In genomic region chr9:49488912-49489895, GRCm38 (mm10) we compare ENCODE assay signal across 8 mouse cellular contexts. TPM values are rescaled to one million over a fixed set of nuclear protein-coding genes. Genes with fewer than 3 reads are reported as not detected.
DNase-seq lines count a peak whose midpoint lies in the region; ATAC-seq lines count a peak whose summit lies in the region.

No protein-coding gene starts in this region.

- H3K4me1 ChIP-seq in intestine, embryonic 15.5 days (replicated peaks) = peaks cover 4% of the 10 kb centered on the region; the same call in 1 of the 2 replicates
- peaks cover 25% of the 10 kb centered on the region for H3K4me1 ChIP-seq in midbrain, embryonic 10.5 days

- no peak overlapping the region for H3K27ac ChIP-seq in intestine, embryonic 15.5 days
- H3K27ac ChIP-seq in midbrain, embryonic 10.5 days (replicated peaks) = no peak overlapping the region

- peak; percentile 82 to 95 for DNase-seq in adrenal gland, adult (ENCODE audit: inconsistent age in 2 of 2, low spot score in 1 of 2)
- peak; percentile 84 for DNase-seq in embryo, embryonic 11 days
- peak; percentile 71 to 79 for DNase-seq in gastrocnemius, postnatal 36 days
- DNase-seq in left cerebral cortex, postnatal 14 days (ENCODE audit: low spot score in 2 of 2) = peak; percentile 80 to 89
- peak; percentile 84 for DNase-seq in midbrain, embryonic 10.5 days (ENCODE audit: low spot score)
- peak; percentile 79 for DNase-seq in right cerebral cortex, postnatal 25 days
- DNase-seq in urinary bladder, postnatal 4 days (ENCODE audit: low spot score in 2 of 2) = peak; percentile 76 to 87

- no peaks in the 10 kb centered on the region for H3K27me3 ChIP-seq in intestine, embryonic 15.5 days (replicated peaks)
- peaks cover 21% of the 10 kb centered on the region for H3K27me3 ChIP-seq in midbrain, embryonic 10.5 days (ENCODE audit: low read depth, poor library complexity, severe bottlenecking)

- no peaks in the 10 kb centered on the region for H3K36me3 ChIP-seq in intestine, embryonic 15.5 days
- no peaks in the 10 kb centered on the region for H3K36me3 ChIP-seq in midbrain, embryonic 10.5 days

- peak; percentile 42; the same call in 1 of the 2 replicates for ATAC-seq in intestine, embryonic 15.5 days

- no peak overlapping the region for H3K4me3 ChIP-seq in intestine, embryonic 15.5 days (replicated peaks)
- H3K4me3 ChIP-seq in midbrain, embryonic 10.5 days = no peak overlapping the region

- intact Hi-C loops in gastrocnemius, postnatal 36 days (cut with DNase I) = loop anchor here (1.0 kb wide), 2 partner anchors 243 to 408 kb away; partner anchors contain the start of gene Tmprss5
- intact Hi-C loops in left cerebral cortex, postnatal 14 days (cut with DNase I) = loop anchor here (1.0 to 5.0 kb wide), 3 partner anchors 242 to 842 kb away; partner anchors contain the start of gene Tmprss5

- H3K4me2 ChIP-seq in intestine, embryonic 15.5 days (replicated peaks) = peak overlapping the region; percentile 48

- WGBS in intestine, embryonic 15.5 days = 28% methylated on average over 16 of the region's 16 CpGs
- 38% methylated on average over 16 of the region's 16 CpGs for WGBS in midbrain, embryonic 10.5 days

- H3K9ac ChIP-seq in intestine, embryonic 15.5 days = no peak overlapping the region

- H3K9me3 ChIP-seq in intestine, embryonic 15.5 days = no peaks in the 10 kb centered on the region
- H3K9me3 ChIP-seq in midbrain, embryonic 10.5 days (replicated peaks) = no peaks in the 10 kb centered on the region

RNA-seq across cellular contexts. Expression of gene Ttc12, which starts 3.2 kb away (rescaled TPM):
- total RNA-seq in gastrocnemius, postnatal 36 days (2021) = under 1 TPM; 0.86 to 0.87 TPM
- polyA plus RNA-seq in intestine, embryonic 15.5 days (2015; fragmentation: Nextera tagmentation; extraction: Ambion mirVana) = 0.85 and 1.1 TPM in 2 replicates
- 1 to 10 TPM; 1.1 to 1.3 TPM for total RNA-seq in left cerebral cortex, postnatal 14 days (2021)
- 2.1 and 2.5 TPM in 2 replicates for polyA plus RNA-seq in midbrain, embryonic 10.5 days (2016; fragmentation: Nextera tagmentation; extraction: Ambion mirVana)
